Mouse (Mus musculus) limb, embryonic 14.5 days (tissue): ENCODE results near the gene Trpm4. TPM values are rescaled to one million over a fixed set of nuclear protein-coding genes. Genes with fewer than 3 reads are reported as not detected.

ENCODE experiments used
- ATAC-seq: fragments of 200-750 bp; cut with Nextera tagmentation; 2 replicates; pipeline ENCODE4 v1.8.0; 2017; ENCODE audit warnings: low read depth, moderate number of reproducible peaks, moderate TSS enrichment; ENCODE audit not compliant: low FRiP score
- DNase-seq: peaks from one replicate; pipeline ENCODE4 v3.0.0-alpha.2; 2015; ENCODE audit warnings: low spot score
- H3K27ac ChIP-seq: fragments of 300-500 bp; sonication (generic); replicated peaks from 2 replicates; pipeline ENCODE4 v1.5.1; 2014; ENCODE audit warnings: low read depth, mild to moderate bottlenecking, low read length, moderate library complexity, mixed read lengths
- H3K27me3 ChIP-seq: fragments of 300-500 bp; sonication (generic); 2 replicates; pipeline ENCODE4 v1.6.1; 2014; ENCODE audit warnings: low read length, mixed read lengths; ENCODE audit not compliant: control insufficient read depth, insufficient read depth
- H3K36me3 ChIP-seq: fragments of 300-500 bp; sonication (generic); 2 replicates; pipeline ENCODE4 v1.6.1; 2014; ENCODE audit warnings: mild to moderate bottlenecking, low read length, moderate library complexity, mixed read lengths; ENCODE audit not compliant: control insufficient read depth, insufficient read depth
- H3K4me1 ChIP-seq: fragments of 300-500 bp; sonication (generic); 2 replicates; pipeline ENCODE4 v1.6.1; 2014; ENCODE audit warnings: antibody characterized with exemption, low read length, mixed read lengths; ENCODE audit not compliant: control insufficient read depth, insufficient read depth
- H3K4me2 ChIP-seq: fragments of 300-500 bp; sonication (generic); replicated peaks from 2 replicates; pipeline ENCODE4 v1.6.1; 2014; ENCODE audit warnings: low read depth, mild to moderate bottlenecking, low read length, moderate library complexity; ENCODE audit not compliant: severe bottlenecking
- H3K4me3 ChIP-seq: fragments of 300-500 bp; sonication (generic); replicated peaks from 2 replicates; pipeline ENCODE4 v1.5.1; 2014; ENCODE audit warnings: low read length
- H3K9ac ChIP-seq: fragments of 300-500 bp; sonication (generic); 2 replicates; pipeline ENCODE4 v1.6.1; 2014; ENCODE audit warnings: mild to moderate bottlenecking, low read depth, low read length, moderate library complexity; ENCODE audit not compliant: severe bottlenecking
- H3K9me3 ChIP-seq: fragments of 300-500 bp; sonication (generic); 2 replicates; pipeline ENCODE4 v1.6.1; 2016; ENCODE audit warnings: low read length; ENCODE audit not compliant: control insufficient read depth
- POLR2A ChIP-seq: fragments of 200-500 bp; IDR thresholded peaks from 2 replicates; pipeline ENCODE4 v1.8.0; 2012; ENCODE audit warnings: inconsistent platforms, mild to moderate bottlenecking, moderate library complexity, borderline replicate concordance; ENCODE audit not compliant: insufficient read depth, insufficient read length; ENCODE audit errors: extremely low read depth
- WGBS: fragments of 180-500 bp; shearing (Covaris S2); extraction: QIAGEN DNeasy Blood & Tissue Kit; methylation state at CpG from one replicate; pipeline ENCODE4 v1.1.7; 2014; 5-methylcytosine and 5-hydroxymethylcytosine counted together
- polyA plus RNA-seq, 2 experiments: library from polyadenylated mRNA; depleted of rRNA in 1 of 2; stranded (reverse) in 1 of 2; unstranded in 1 of 2; fragments of >200 nt; fragmentation: Nextera tagmentation in 1 of 2; extraction: Ambion mirVana in 1 of 2; gene quantifications; 2 replicates each; pipeline versions ENCODE4 v1.2.1 to v1.2.3; 2012 to 2014

The Trpm4 gene
- polyA plus RNA-seq, 2 experiments, result 15.8 to 42.6 TPM

GRCm38 (mm10) chr7:45316536-45316935, 17.0 kb downstream of the Trpm4 start:
- Histone ChIP-seq H3K36me3 (peaks cover 34% of the 10 kb centered on the region), H3K9ac (no peak overlapping the region), H3K4me3 (no peak overlapping the region), H3K4me2 (no peak overlapping the region), H3K27ac (no peak overlapping the region), H3K27me3 (no peaks in the 10 kb centered on the region), H3K4me1 (peaks cover 15% of the 10 kb centered on the region), H3K9me3 (no peaks in the 10 kb centered on the region)
- WGBS, result 91% methylated on average over 14 of the region's 14 CpGs
- no peak for TF ChIP-seq POLR2A
- no peak for ATAC-seq
- no peak for DNase-seq

- Histone ChIP-seq H3K36me3 (peaks cover 44% of the 10 kb centered on the region), H3K27me3 (no peaks in the 10 kb centered on the region), H3K27ac (no peak overlapping the region), H3K9ac (no peak overlapping the region), H3K9me3 (no peaks in the 10 kb centered on the region), H3K4me3 (no peak overlapping the region), H3K4me2 (no peak overlapping the region), H3K4me1 (peaks cover 15% of the 10 kb centered on the region)
- ATAC-seq (no peak), DNase-seq (no peak)
- no peak for TF ChIP-seq POLR2A
- 77% methylated on average over 10 of the region's 10 CpGs for WGBS
Measured at GRCm38 (mm10) chr7:45315182-45315701, 18.3 kb downstream of the Trpm4 start.

GRCm38 (mm10) chr7:45313495-45313894, 20.1 kb downstream of the Trpm4 start:
- DNase-seq, result no peak
- no peak overlapping the region for H3K4me3 ChIP-seq
- H3K4me2 ChIP-seq, result peak overlapping the region; percentile 28
- no peak overlapping the region for H3K9ac ChIP-seq
- 14% methylated on average over 9 of the region's 9 CpGs for WGBS
- peaks cover 47% of the 10 kb centered on the region for H3K36me3 ChIP-seq
- no peaks in the 10 kb centered on the region for H3K27me3 ChIP-seq
- H3K9me3 ChIP-seq, result no peaks in the 10 kb centered on the region
- TF ChIP-seq POLR2A, result no peak
- 0 out of 2 replicates have a peak, but pooled peaks have one; percentile 12 for ATAC-seq
- H3K27ac ChIP-seq, result peak overlapping the region; percentile 22; the same call in 1 of the 2 replicates
- H3K4me1 ChIP-seq, result peaks cover 15% of the 10 kb centered on the region

- Histone ChIP-seq H3K9me3 (no peaks in the 10 kb centered on the region), H3K27ac (peak overlapping the region; percentile 22; the same call in 1 of the 2 replicates), H3K4me2 (peak overlapping the region; percentile 28), H3K4me1 (peaks cover 15% of the 10 kb centered on the region), H3K4me3 (no peak overlapping the region), H3K9ac (no peak overlapping the region), H3K27me3 (no peaks in the 10 kb centered on the region), H3K36me3 (peaks cover 47% of the 10 kb centered on the region)
- peak; percentile 40 for DNase-seq
- WGBS, result 14% methylated on average over 10 of the region's 10 CpGs
- no peak for TF ChIP-seq POLR2A
- ATAC-seq, result peak; percentile 69
Measured at GRCm38 (mm10) chr7:45312686-45313453, 20.7 kb downstream of the Trpm4 start.

- no peak for DNase-seq
- no peak for ATAC-seq
- H3K9ac ChIP-seq, result no peak overlapping the region
- 53% methylated on average over 8 of the region's 8 CpGs for WGBS
- no peak overlapping the region for H3K4me2 ChIP-seq
- 0 out of 2 replicates have a peak overlapping the region, but pooled peaks have one; percentile 19 for H3K27ac ChIP-seq
- TF ChIP-seq POLR2A, result no peak
- H3K36me3 ChIP-seq, result peaks cover 45% of the 10 kb centered on the region
- no peak overlapping the region for H3K4me3 ChIP-seq
- H3K27me3 ChIP-seq, result no peaks in the 10 kb centered on the region
- no peaks in the 10 kb centered on the region for H3K9me3 ChIP-seq
- H3K4me1 ChIP-seq, result peaks cover 15% of the 10 kb centered on the region
Measured at GRCm38 (mm10) chr7:45312023-45312422, 21.6 kb downstream of the Trpm4 start.
